Mouse (Mus musculus): ENCODE results near the gene Pigv.

Pigv gene

DNA sequence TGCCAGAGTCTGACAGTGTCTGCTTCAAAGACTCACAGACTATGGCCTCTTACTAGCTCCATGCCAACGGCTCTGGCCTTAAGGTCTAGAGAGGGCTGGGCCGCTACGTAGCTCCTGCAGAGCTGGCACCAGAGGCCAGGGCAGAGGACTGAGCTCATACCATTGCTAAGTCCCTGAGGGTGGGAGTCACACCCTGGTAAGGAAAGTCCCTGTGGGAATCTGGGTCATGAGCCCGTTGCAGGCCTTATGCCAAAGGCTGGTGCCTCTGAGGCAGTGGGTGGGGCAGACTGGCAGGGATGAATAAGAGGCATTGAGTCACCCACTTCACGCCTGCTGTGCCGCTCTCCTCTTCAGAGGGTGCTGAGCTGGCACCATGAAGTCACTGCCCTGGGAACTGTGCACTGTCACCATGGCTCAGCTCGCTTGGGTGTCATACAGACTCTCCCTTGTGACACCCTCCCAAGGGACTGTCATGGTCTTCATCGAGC is 58.1 kb downstream of the Pigv start:
- DNase-seq (ENCODE audit: low spot score in 2 of 2): peak; percentile 77 to 82

DNA sequence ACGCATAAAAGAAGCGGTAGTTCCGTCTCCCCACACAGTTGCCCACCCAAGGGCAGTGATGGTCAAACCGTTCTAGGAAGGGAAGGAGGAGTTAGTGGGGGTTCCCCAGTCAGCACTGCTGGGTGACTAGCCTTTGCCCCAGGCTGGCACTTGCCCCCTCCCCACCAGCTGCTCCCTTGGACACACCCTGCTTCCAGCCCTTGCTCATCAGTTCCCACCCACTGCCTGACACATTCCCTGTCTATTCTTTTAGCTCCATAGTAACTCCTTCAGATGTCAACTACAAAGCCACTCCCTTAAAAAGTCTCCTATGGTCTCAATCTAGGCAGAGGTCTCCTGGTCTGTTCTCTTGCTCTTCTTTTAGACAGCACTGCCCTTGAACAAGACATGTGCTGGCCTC is 58.6 kb downstream of the Pigv start:
- no peak for DNase-seq (ENCODE audit: low spot score in 2 of 2)

DNA sequence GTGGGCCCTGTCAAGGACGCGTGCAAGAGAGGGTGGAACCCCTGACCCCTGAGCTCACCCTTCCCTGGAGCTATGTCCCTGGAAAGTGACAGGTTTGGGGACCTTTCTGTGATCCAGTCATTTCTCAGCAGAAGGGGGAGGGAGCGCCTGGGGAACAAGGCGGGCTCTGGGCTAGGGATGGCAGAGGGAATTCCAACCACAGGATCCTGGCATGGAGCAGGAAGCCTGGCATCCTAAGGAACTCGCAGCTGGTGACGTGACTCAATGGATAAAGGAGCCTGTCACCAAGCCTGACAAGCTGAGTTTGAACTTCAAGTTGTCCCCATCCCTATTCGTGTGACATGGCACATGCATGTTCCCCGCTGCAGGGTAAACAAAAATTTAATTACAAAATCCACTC is 59.4 kb downstream of the Pigv start:
- no peak for DNase-seq (ENCODE audit: low spot score in 2 of 2)

DNA sequence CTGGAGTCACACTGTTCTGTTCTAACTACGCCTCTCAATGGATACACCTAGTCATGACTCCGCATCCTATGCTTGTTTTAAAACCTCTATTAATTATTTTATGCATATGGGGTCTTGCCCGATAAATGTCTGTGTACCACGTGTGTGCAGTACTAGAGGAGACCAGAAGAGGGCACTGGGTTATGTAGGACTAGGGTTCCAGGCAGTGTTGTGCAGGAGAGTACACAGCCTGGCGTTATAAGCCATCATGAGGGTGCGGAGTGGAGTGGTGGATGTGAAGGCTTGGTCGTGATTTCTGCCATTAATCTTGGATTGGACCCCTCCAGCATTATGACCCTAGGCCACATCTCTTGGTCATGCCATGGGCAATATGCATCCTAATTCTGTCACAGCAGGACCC is 60.0 kb downstream of the Pigv start:
- no peak for DNase-seq (ENCODE audit: low spot score in 2 of 2)

DNA sequence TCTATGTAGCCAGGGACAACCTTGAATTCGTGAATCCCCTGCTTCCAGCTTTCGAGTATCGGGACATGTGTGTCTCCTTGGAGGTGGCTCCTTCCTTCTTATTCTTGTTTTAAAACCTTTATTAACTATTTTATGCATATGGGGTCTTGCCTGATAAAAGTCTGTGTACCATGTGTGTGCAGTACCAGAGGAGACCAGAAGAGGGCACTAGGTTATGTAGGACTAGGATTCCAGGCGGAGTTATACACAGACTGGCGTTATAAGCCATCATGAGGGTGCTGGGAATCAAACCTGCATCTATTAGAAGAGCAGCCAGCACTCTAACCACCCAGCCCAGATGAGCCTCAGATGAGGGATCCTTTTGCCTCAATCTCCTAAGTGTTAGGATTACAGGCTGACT is 60.6 kb downstream of the Pigv start:
- no peak for DNase-seq (ENCODE audit: low spot score in 2 of 2)
